Mouse (Mus musculus) embryonic facial prominence, embryonic 11.5 days (tissue): ENCODE results near the gene Ttc25. TPM values are rescaled to one million over a fixed set of nuclear protein-coding genes. Genes with fewer than 3 reads are reported as not detected.

Source experiments
- ATAC-seq: fragments of 200-750 bp; cut with Nextera tagmentation; replicated peaks from 2 replicates; pipeline ENCODE4 v1.8.0; 2017; ENCODE audit warnings: low read depth; ENCODE audit not compliant: insufficient number of reproducible peaks, low FRiP score, low TSS enrichment
- DNase-seq: peaks from one replicate; pipeline ENCODE4 v3.0.0-alpha.2; 2015; ENCODE audit warnings: low spot score
- H3K27ac ChIP-seq: fragments of 300-500 bp; sonication (generic); replicated peaks from 2 replicates; pipeline ENCODE4 v1.5.1; 2014; ENCODE audit warnings: mild to moderate bottlenecking, low read depth, low read length, control low read depth
- H3K27me3 ChIP-seq: fragments of 300-500 bp; sonication (generic); 2 replicates; pipeline ENCODE4 v1.6.1; 2014; ENCODE audit warnings: mild to moderate bottlenecking, low read length, moderate library complexity, mixed read lengths; ENCODE audit not compliant: control insufficient read depth, insufficient read depth
- H3K36me3 ChIP-seq: fragments of 300-500 bp; sonication (generic); replicated peaks from 2 replicates; pipeline ENCODE4 v1.6.1; 2014; ENCODE audit warnings: low read depth, mild to moderate bottlenecking, low read length, moderate library complexity, mixed read lengths; ENCODE audit not compliant: control insufficient read depth, insufficient read depth
- H3K4me1 ChIP-seq: fragments of 300-500 bp; sonication (generic); 2 replicates; pipeline ENCODE4 v1.6.1; 2014; ENCODE audit warnings: low read length, mixed read lengths; ENCODE audit not compliant: control insufficient read depth, insufficient read depth
- H3K4me2 ChIP-seq: fragments of 300-500 bp; sonication (generic); 2 replicates; pipeline ENCODE4 v1.6.1; 2014; ENCODE audit warnings: low read depth, mild to moderate bottlenecking, control low read depth, low read length, moderate library complexity
- H3K4me3 ChIP-seq: fragments of 300-500 bp; sonication (generic); 2 replicates; pipeline ENCODE4 v1.5.1; 2014; ENCODE audit warnings: low read depth, low read length, control low read depth
- H3K9ac ChIP-seq: fragments of 300-500 bp; sonication (generic); replicated peaks from 2 replicates; pipeline ENCODE4 v1.6.1; 2014; ENCODE audit warnings: mild to moderate bottlenecking, control low read depth, low read length
- H3K9me3 ChIP-seq: fragments of 300-500 bp; sonication (generic); replicated peaks from 2 replicates; pipeline ENCODE4 v1.6.1; 2016; ENCODE audit warnings: mild to moderate bottlenecking, low read length, inconsistent platforms, mixed read lengths; ENCODE audit not compliant: control insufficient read depth
- WGBS: fragments of 180-500 bp; shearing (Covaris S2); extraction: QIAGEN DNeasy Blood & Tissue Kit; methylation state at CpG from one replicate; pipeline ENCODE4 v1.1.7; 2014; 5-methylcytosine and 5-hydroxymethylcytosine counted together
- polyA plus RNA-seq: library from polyadenylated mRNA; unstranded; fragments of >200 nt; fragmentation: Nextera tagmentation; extraction: Ambion mirVana; gene quantifications from 2 replicates; pipeline ENCODE4 v1.2.1, GENCODE M21; 2014

Ttc25 gene
- polyA plus RNA-seq, 1 experiment from 2014 or later: 1.4 TPM

DNA sequence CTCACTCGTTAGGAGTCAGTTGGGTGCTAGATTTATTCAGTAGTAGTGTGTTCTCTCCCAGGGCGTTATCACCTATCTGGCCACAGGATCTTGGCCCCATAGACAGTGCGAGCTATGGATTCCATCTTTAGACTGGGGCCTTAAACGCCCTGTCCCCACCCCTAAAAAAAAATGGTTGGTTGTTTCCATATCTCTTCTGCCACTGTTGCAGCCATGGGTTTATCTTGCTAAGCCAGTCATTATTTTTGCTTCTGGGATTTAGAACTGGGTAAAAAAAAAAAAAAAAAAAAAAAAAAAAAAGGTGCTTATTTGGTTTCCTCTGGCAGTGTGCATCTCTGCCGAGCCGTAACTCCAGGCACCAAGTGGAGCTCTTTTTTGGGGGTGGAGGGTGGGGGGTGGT lies 19.3 kb downstream of the Ttc25 start:
- WGBS: 91% methylated on average over 6 of the region's 6 CpGs

DNA sequence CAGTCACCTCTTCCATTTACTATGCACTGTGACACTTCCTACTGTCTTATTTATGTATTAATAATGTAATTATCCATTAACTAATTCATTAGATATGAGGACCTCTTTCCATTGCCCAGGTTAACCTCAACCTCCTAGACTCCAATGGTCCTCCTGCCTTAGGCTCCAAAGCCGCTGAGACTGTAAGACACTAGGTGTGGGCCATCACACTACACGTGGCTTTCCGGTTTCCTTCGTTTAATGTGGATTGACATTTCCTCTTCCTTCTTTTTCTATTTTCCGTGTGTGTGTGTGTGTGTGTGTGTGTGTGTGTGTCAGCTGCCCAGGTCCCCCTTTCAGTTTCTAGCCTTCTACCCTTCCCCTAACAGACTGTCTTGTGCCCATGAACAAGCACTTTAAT lies 21.8 kb downstream of the Ttc25 start:
- 79% methylated on average over 5 of the region's 5 CpGs for WGBS
- no peaks in the 10 kb centered on the region for H3K36me3 ChIP-seq
- no peak for ATAC-seq
- DNase-seq: no peak
- H3K4me2 ChIP-seq: no peak overlapping the region
- H3K27ac ChIP-seq: no peak overlapping the region
- no peak overlapping the region for H3K4me3 ChIP-seq
- H3K4me1 ChIP-seq: no peaks in the 10 kb centered on the region
- no peaks in the 10 kb centered on the region for H3K9me3 ChIP-seq
- H3K9ac ChIP-seq: no peak overlapping the region
- H3K27me3 ChIP-seq: peaks cover 4% of the 10 kb centered on the region

More for the DNA sequence above, 19.3 kb downstream of the Ttc25 start:
- DNase-seq (no peak), ATAC-seq (no peak)
- H3K27me3 ChIP-seq: no peaks in the 10 kb centered on the region
- no peaks in the 10 kb centered on the region for H3K9me3 ChIP-seq
- H3K27ac ChIP-seq: no peak overlapping the region
- H3K9ac ChIP-seq: no peak overlapping the region
- no peaks in the 10 kb centered on the region for H3K36me3 ChIP-seq
- no peak overlapping the region for H3K4me2 ChIP-seq
- no peaks in the 10 kb centered on the region for H3K4me1 ChIP-seq
- no peak overlapping the region for H3K4me3 ChIP-seq

DNA sequence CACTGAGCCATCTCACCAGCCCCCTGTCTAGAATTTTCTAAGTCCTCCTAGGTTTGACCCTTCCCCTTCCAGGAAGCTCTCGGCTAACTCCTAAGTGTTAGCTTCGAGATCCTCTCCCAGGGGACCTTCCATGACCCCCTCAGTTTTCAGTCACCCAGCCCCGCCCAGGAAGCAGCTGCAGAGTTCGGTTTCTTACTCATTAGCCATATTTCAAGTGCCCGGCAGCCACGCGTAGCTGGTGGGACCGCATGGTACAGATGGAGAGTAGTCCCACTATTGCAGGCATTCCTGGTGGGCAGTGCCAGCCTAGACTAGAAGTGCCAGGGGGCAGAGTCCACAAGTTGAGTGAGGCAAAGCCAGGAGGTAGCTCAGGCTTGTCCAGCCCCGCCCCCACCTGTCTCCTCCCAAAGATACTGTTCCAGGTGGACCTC lies 22.4 kb downstream of the Ttc25 start:
- WGBS: 63% methylated on average over 9 of the region's 9 CpGs
- Histone ChIP-seq H3K4me3 (no peak overlapping the region), H3K9ac (no peak overlapping the region), H3K9me3 (no peaks in the 10 kb centered on the region), H3K36me3 (no peaks in the 10 kb centered on the region), H3K4me2 (no peak overlapping the region), H3K4me1 (no peaks in the 10 kb centered on the region), H3K27me3 (peaks cover 4% of the 10 kb centered on the region), H3K27ac (no peak overlapping the region)
- no peak for DNase-seq
- ATAC-seq: no peak

DNA sequence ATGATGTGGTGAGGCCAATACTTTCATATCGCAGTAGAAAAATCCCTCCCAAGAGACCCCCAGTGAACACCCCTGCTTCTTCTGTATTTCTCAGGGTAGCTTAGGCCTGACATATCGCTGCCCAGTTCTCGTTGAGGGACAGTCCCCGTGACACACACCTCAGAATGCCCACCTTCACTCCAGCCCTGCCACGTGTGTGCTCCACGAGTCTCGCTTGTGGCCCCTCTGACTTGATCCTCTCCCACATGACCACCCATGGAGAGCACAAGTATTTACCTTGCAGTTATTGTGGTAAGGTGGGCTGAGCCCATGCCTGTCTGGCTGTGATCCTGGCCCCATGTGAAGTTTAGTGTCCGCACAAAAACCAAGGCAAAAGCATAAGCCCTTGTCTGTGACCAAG lies 23.3 kb downstream of the Ttc25 start:
- Histone ChIP-seq H3K27me3 (peaks cover 4% of the 10 kb centered on the region), H3K4me1 (no peaks in the 10 kb centered on the region), H3K4me3 (no peak overlapping the region), H3K4me2 (no peak overlapping the region), H3K36me3 (no peaks in the 10 kb centered on the region), H3K9ac (no peak overlapping the region), H3K9me3 (no peaks in the 10 kb centered on the region), H3K27ac (no peak overlapping the region)
- DNase-seq: no peak
- ATAC-seq: no peak
- WGBS: 86% methylated on average over 8 of the region's 8 CpGs

DNA sequence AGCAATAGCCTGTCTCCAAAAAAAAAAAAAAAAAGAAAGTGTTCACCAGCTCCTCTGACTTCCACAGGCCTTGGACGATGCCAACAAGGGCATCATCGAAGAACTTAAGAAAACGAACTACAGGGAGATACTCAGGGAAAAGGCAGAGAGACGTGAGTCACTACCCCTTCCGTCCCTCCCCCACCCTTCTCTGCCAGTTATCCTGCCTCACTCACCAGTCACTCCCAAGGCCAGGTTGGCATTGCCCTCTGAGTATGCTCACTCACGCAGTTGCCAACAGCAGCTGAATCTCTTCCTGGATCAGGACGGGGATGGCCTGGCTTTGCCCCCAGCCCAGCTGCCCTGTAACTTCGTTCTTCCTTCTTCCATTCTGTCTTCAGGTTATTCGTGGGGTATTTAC lies 24.4 kb downstream of the Ttc25 start:
- DNase-seq (no peak), ATAC-seq (no peak)
- WGBS: 63% methylated on average over 9 of the region's 9 CpGs
- Histone ChIP-seq H3K4me3 (no peak overlapping the region), H3K4me2 (no peak overlapping the region), H3K27me3 (peaks cover 4% of the 10 kb centered on the region), H3K27ac (no peak overlapping the region), H3K9ac (no peak overlapping the region), H3K4me1 (no peaks in the 10 kb centered on the region), H3K9me3 (no peaks in the 10 kb centered on the region), H3K36me3 (no peaks in the 10 kb centered on the region)

DNA sequence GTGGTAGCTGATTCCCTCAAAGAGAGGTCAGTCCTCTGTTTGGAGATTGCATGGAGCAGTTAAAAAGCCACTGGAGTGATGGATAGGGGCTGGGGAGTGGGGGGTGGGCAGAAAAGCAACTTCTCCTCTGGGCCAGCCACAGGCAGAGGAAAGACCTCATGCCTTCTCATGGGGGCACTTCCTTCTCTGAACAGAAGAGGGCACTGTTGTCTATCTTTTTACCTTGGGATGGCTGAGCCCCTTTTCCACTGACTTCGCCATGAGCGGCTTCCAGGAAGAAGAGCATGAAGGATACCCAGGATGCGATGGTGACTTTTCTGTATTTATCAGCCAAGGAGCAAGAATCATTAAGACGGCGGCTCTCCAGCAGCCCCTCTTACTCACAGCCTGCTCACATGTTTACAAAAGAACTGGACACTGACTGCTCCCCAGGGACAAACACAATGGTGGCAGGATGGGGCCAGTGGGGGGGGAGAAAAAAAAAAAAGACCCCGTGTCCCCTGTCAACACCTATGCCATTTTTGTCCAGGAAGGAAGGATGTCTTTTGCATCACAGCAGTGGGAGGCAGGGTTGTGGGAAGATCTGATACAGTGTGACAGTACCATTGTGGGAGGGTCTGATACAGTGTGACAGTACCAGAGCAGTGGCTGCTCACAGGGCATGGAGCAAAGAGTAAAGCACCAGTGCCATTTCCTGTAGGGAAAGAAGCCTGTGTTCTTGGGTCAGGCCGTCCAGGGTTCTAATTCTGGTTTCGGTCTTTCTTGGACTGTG lies 25.2 kb downstream of the Ttc25 start:
- ATAC-seq (peak; percentile 31; the same call in 1 of the 2 replicates), DNase-seq (peak; percentile 88)
- 13% methylated on average over 8 of the region's 8 CpGs for WGBS
- Histone ChIP-seq H3K9me3 (no peaks in the 10 kb centered on the region), H3K4me2 (peak overlapping the region; percentile 27; the same call in 1 of the 2 replicates), H3K4me3 (no peak overlapping the region), H3K27ac (no peak overlapping the region), H3K9ac (0 out of 2 replicates have a peak overlapping the region, but pooled peaks have one; percentile 18), H3K4me1 (no peaks in the 10 kb centered on the region), H3K27me3 (peaks cover 4% of the 10 kb centered on the region), H3K36me3 (no peaks in the 10 kb centered on the region)

DNA sequence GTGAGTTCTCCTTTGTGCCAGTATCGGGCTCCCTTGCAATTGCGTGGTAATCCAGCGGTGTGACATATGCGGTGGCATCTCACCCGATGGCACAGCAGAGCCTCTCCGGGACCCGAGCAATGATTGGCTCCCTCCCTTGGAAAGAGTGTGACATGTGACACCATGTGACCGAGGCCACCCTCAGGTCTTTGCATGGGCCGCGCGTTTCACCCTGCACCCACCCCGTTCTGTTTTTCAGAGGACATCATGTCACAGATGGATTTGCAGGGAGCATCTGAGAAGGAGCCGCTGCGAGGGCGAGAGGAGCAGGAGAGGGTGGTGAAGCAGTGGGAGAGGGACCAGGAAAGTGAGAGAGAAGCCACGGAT lies 25.8 kb downstream of the Ttc25 start:
- H3K4me2 ChIP-seq: peak overlapping the region; percentile 19; the same call in 1 of the 2 replicates
- no peak overlapping the region for H3K4me3 ChIP-seq
- no peaks in the 10 kb centered on the region; the same call in 1 of the 2 replicates for H3K36me3 ChIP-seq
- 12% methylated on average over 16 of the region's 16 CpGs for WGBS
- H3K9ac ChIP-seq: no peak overlapping the region
- DNase-seq: peak; percentile 15
- no peak overlapping the region for H3K27ac ChIP-seq
- 0 out of 2 replicates have a peak, but pooled peaks have one; percentile 4 for ATAC-seq
- no peaks in the 10 kb centered on the region for H3K9me3 ChIP-seq
- peaks cover 4% of the 10 kb centered on the region for H3K27me3 ChIP-seq
- no peaks in the 10 kb centered on the region for H3K4me1 ChIP-seq

DNA sequence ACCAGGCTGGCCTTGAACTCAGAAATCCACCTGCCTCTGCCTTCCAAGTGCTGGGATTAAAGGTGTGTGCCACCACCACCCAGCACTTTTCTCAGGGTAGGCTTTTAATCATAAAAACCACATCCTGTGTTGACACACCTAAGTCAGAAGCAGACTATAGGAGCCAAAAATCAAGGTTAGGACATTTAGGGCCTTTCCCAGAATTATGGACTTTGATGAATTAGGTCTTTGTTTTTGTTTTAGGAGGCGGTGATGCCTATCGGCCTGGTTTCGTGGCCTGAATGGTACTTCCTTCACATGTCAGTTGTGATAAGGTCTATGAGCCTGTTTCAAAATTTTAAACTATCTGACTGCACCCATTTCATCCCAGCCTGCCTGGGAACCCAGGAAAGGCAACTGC lies 28.8 kb downstream of the Ttc25 start:
- WGBS: 94% methylated on average over 3 of the region's 3 CpGs
- Histone ChIP-seq H3K4me1 (no peaks in the 10 kb centered on the region), H3K9me3 (no peaks in the 10 kb centered on the region), H3K27ac (no peak overlapping the region), H3K4me2 (peak overlapping the region; percentile 85; the same call in 1 of the 2 replicates), H3K4me3 (no peak overlapping the region; the same call in 1 of the 2 replicates), H3K27me3 (peaks cover 4% of the 10 kb centered on the region), H3K9ac (no peak overlapping the region), H3K36me3 (no peaks in the 10 kb centered on the region; the same call in 1 of the 2 replicates)
- ATAC-seq: no peak
- DNase-seq: no peak
